Mouse (Mus musculus): Measurements from ENCODE around the gene Gm45716. TPM values are rescaled to one million over a fixed set of nuclear protein-coding genes. Genes with fewer than 3 reads are reported as not detected.

The Gm45716 gene
- polyA plus RNA-seq, 1 experiment = 0.63 TPM

GRCm38 (mm10) chr11:90168338-90169065 lies 19.0 kb upstream of the Gm45716 start:
- H3K4me1 ChIP-seq (ENCODE audit: control insufficient read depth, insufficient read depth, low read length) = peaks cover 3% of the 10 kb centered on the region; the same call in 1 of the 2 replicates

GRCm38 (mm10) chr11:90169200-90170013 lies 18.1 kb upstream of the Gm45716 start:
- Histone ChIP-seq H3K4me1 (ENCODE audit: control insufficient read depth, insufficient read depth, low read length) (peaks cover 3% of the 10 kb centered on the region; the same call in 1 of the 2 replicates), H3K4me3 (ENCODE audit: control insufficient read depth, low read depth, low read length) (peak overlapping the region; percentile 13; the same call in 1 of the 2 replicates), H3K27ac (ENCODE audit: control insufficient read depth, insufficient read depth, low read depth, low read length) (no peak overlapping the region), H3K36me3 (ENCODE audit: control insufficient read depth, insufficient read depth, low read length) (no peaks in the 10 kb centered on the region), H3K27me3 (ENCODE audit: control insufficient read depth, insufficient read depth, low read length) (no peaks in the 10 kb centered on the region)
- TF ChIP-seq POLR2A (IDR thresholded peaks at IDR 0.05; ENCODE audit: control insufficient read depth, low read depth, low read length) = no peak
- no peak for TF ChIP-seq CTCF (IDR thresholded peaks at IDR 0.05; ENCODE audit: control insufficient read depth, insufficient read depth, insufficient replicate concordance, low read depth, low read length)

More at GRCm38 (mm10) chr11:90168338-90169065, 19.0 kb upstream of the Gm45716 start:
- no peak overlapping the region for H3K4me3 ChIP-seq (ENCODE audit: control insufficient read depth, low read depth, low read length)
- no peaks in the 10 kb centered on the region for H3K27me3 ChIP-seq (ENCODE audit: control insufficient read depth, insufficient read depth, low read length)
- TF ChIP-seq CTCF (IDR thresholded peaks at IDR 0.05; ENCODE audit: control insufficient read depth, insufficient read depth, insufficient replicate concordance, low read depth, low read length) = no peak
- TF ChIP-seq POLR2A (IDR thresholded peaks at IDR 0.05; ENCODE audit: control insufficient read depth, low read depth, low read length) = no peak
- H3K36me3 ChIP-seq (ENCODE audit: control insufficient read depth, insufficient read depth, low read length) = no peaks in the 10 kb centered on the region
- H3K27ac ChIP-seq (ENCODE audit: control insufficient read depth, insufficient read depth, low read depth, low read length) = no peak overlapping the region

- no peak overlapping the region for H3K27ac ChIP-seq (ENCODE audit: control insufficient read depth, insufficient read depth, low read depth, low read length)
- peak; percentile 85; the same call in 1 of the 2 replicates for TF ChIP-seq CTCF (IDR thresholded peaks at IDR 0.05; ENCODE audit: control insufficient read depth, insufficient read depth, insufficient replicate concordance, low read depth, low read length)
- no peak for TF ChIP-seq POLR2A (IDR thresholded peaks at IDR 0.05; ENCODE audit: control insufficient read depth, low read depth, low read length)
- no peaks in the 10 kb centered on the region for H3K36me3 ChIP-seq (ENCODE audit: control insufficient read depth, insufficient read depth, low read length)
- peaks cover 3% of the 10 kb centered on the region; the same call in 1 of the 2 replicates for H3K4me1 ChIP-seq (ENCODE audit: control insufficient read depth, insufficient read depth, low read length)
- no peaks in the 10 kb centered on the region for H3K27me3 ChIP-seq (ENCODE audit: control insufficient read depth, insufficient read depth, low read length)
- peak overlapping the region; percentile 13; the same call in 1 of the 2 replicates for H3K4me3 ChIP-seq (ENCODE audit: control insufficient read depth, low read depth, low read length)
Measured at GRCm38 (mm10) chr11:90170014-90170320, 17.5 kb upstream of the Gm45716 start.

- Histone ChIP-seq H3K27me3 (ENCODE audit: control insufficient read depth, insufficient read depth, low read length) (no peaks in the 10 kb centered on the region), H3K27ac (ENCODE audit: control insufficient read depth, insufficient read depth, low read depth, low read length) (no peak overlapping the region), H3K4me1 (ENCODE audit: control insufficient read depth, insufficient read depth, low read length) (peaks cover 3% of the 10 kb centered on the region; the same call in 1 of the 2 replicates), H3K36me3 (ENCODE audit: control insufficient read depth, insufficient read depth, low read length) (no peaks in the 10 kb centered on the region), H3K4me3 (ENCODE audit: control insufficient read depth, low read depth, low read length) (no peak overlapping the region)
- no peak for TF ChIP-seq CTCF (IDR thresholded peaks at IDR 0.05; ENCODE audit: control insufficient read depth, insufficient read depth, insufficient replicate concordance, low read depth, low read length)
- TF ChIP-seq POLR2A (IDR thresholded peaks at IDR 0.05; ENCODE audit: control insufficient read depth, low read depth, low read length) = no peak
Measured at GRCm38 (mm10) chr11:90172331-90172730, 15.2 kb upstream of the Gm45716 start.

GRCm38 (mm10) chr11:90175634-90176300 lies 11.7 kb upstream of the Gm45716 start:
- Histone ChIP-seq H3K4me3 (ENCODE audit: control insufficient read depth, low read depth, low read length) (no peak overlapping the region), H3K27ac (ENCODE audit: control insufficient read depth, insufficient read depth, low read depth, low read length) (no peak overlapping the region), H3K4me1 (ENCODE audit: control insufficient read depth, insufficient read depth, low read length) (no peaks in the 10 kb centered on the region), H3K27me3 (ENCODE audit: control insufficient read depth, insufficient read depth, low read length) (no peaks in the 10 kb centered on the region), H3K36me3 (ENCODE audit: control insufficient read depth, insufficient read depth, low read length) (no peaks in the 10 kb centered on the region)
- TF ChIP-seq POLR2A (IDR thresholded peaks at IDR 0.05; ENCODE audit: control insufficient read depth, low read depth, low read length) (no peak), CTCF (IDR thresholded peaks at IDR 0.05; ENCODE audit: control insufficient read depth, insufficient read depth, insufficient replicate concordance, low read depth, low read length) (no peak)

- Histone ChIP-seq H3K4me1 (ENCODE audit: control insufficient read depth, insufficient read depth, low read length) (no peaks in the 10 kb centered on the region), H3K27ac (ENCODE audit: control insufficient read depth, insufficient read depth, low read depth, low read length) (no peak overlapping the region), H3K27me3 (ENCODE audit: control insufficient read depth, insufficient read depth, low read length) (no peaks in the 10 kb centered on the region), H3K36me3 (ENCODE audit: control insufficient read depth, insufficient read depth, low read length) (no peaks in the 10 kb centered on the region), H3K4me3 (ENCODE audit: control insufficient read depth, low read depth, low read length) (no peak overlapping the region)
- no peak for TF ChIP-seq CTCF (IDR thresholded peaks at IDR 0.05; ENCODE audit: control insufficient read depth, insufficient read depth, insufficient replicate concordance, low read depth, low read length)
- no peak for TF ChIP-seq POLR2A (IDR thresholded peaks at IDR 0.05; ENCODE audit: control insufficient read depth, low read depth, low read length)
Measured at GRCm38 (mm10) chr11:90177389-90177788, 10.1 kb upstream of the Gm45716 start.

- H3K4me3 ChIP-seq (ENCODE audit: control insufficient read depth, low read depth, low read length) = no peak overlapping the region
- H3K27me3 ChIP-seq (ENCODE audit: control insufficient read depth, insufficient read depth, low read length) = no peaks in the 10 kb centered on the region
- TF ChIP-seq CTCF (IDR thresholded peaks at IDR 0.05; ENCODE audit: control insufficient read depth, insufficient read depth, insufficient replicate concordance, low read depth, low read length) (peak; percentile 18; the same call in 1 of the 2 replicates), POLR2A (IDR thresholded peaks at IDR 0.05; ENCODE audit: control insufficient read depth, low read depth, low read length) (no peak)
- H3K4me1 ChIP-seq (ENCODE audit: control insufficient read depth, insufficient read depth, low read length) = no peaks in the 10 kb centered on the region
- H3K36me3 ChIP-seq (ENCODE audit: control insufficient read depth, insufficient read depth, low read length) = no peaks in the 10 kb centered on the region
- H3K27ac ChIP-seq (ENCODE audit: control insufficient read depth, insufficient read depth, low read depth, low read length) = no peak overlapping the region
Measured at GRCm38 (mm10) chr11:90183361-90183760, 4.1 kb upstream of the Gm45716 start.
